In genomic region chr5:112981931-112982330, GRCm38 (mm10) we compare ENCODE assay signal across 29 mouse cellular contexts. TPM values are rescaled to one million over a fixed set of nuclear protein-coding genes. Genes with fewer than 3 reads are reported as not detected.
A peak's percentile ranks its signal among the peaks of the same experiment; 100 is the strongest.
DNase-seq lines count a peak whose midpoint lies in the region; ATAC-seq and TF ChIP-seq lines count a peak whose summit lies in the region.
"Had no signal": no experiment of that assay in that cellular context is flagged by ENCODE, and none has a peak within 500 bp of the region (broad histone marks: within the 10 kb centered on the region; RNA-seq: fewer than 3 reads in every experiment).

No protein-coding gene starts in this region.

- H3K27ac ChIP-seq in hindbrain, embryonic 10.5 days, result peak overlapping the region; percentile 56; the same call in 1 of the 2 replicates
- no peak overlapping the region for H3K27ac ChIP-seq in hindbrain, embryonic 14.5 days
- H3K27ac ChIP-seq in heart, adult 2 months, result no peak overlapping the region
- H3K27ac ChIP-seq: embryonic facial prominence, embryonic 13.5 days; forebrain, embryonic 12.5 days; heart, embryonic 13.5 days; hindbrain, embryonic 12.5 days; limb, embryonic 15.5 days; liver, embryonic 14.5 days; midbrain, embryonic 15.5 days; neural tube, embryonic 13.5 days had no signal

- TF ChIP-seq POLR2A in heart, adult 2 months (IDR thresholded peaks at IDR 0.05; ENCODE audit: insufficient read depth, low read depth, low read length), result no peak

- peaks cover 34% of the 10 kb centered on the region for H3K4me1 ChIP-seq in hindbrain, embryonic 10.5 days (replicated peaks)
- H3K4me1 ChIP-seq in hindbrain, embryonic 14.5 days (replicated peaks; ENCODE audit: control insufficient read depth, insufficient read depth, low read length), result no peaks in the 10 kb centered on the region
- no peaks in the 10 kb centered on the region for H3K4me1 ChIP-seq in heart, adult 2 months (ENCODE audit: control insufficient read depth, insufficient read depth, low read length)
- H3K4me1 ChIP-seq: limb, embryonic 15.5 days; megakaryocyte, embryonic 14.5 days; midbrain, embryonic 15.5 days; neural tube, embryonic 13.5 days had no signal

- H3K9ac ChIP-seq in hindbrain, embryonic 14.5 days, result no peak overlapping the region
- H3K9ac ChIP-seq in heart, adult 2 months (ENCODE audit: low read depth, low read length), result no peak overlapping the region
- H3K9ac ChIP-seq: embryonic facial prominence, embryonic 13.5 days; forebrain, embryonic 12.5 days; heart, embryonic 13.5 days; hindbrain, embryonic 12.5 days; limb, embryonic 15.5 days; liver, embryonic 14.5 days; lung, embryonic 14.5 days; midbrain, embryonic 15.5 days; neural tube, embryonic 13.5 days had no signal

- intact Hi-C loops in heart, adult 2 months (cut with DNase I), result no loop called here

- H3K4me2 ChIP-seq in hindbrain, embryonic 14.5 days (replicated peaks), result no peak overlapping the region
- H3K4me2 ChIP-seq: embryonic facial prominence, embryonic 13.5 days; forebrain, embryonic 12.5 days; heart, embryonic 13.5 days; hindbrain, embryonic 12.5 days; limb, embryonic 15.5 days; lung, embryonic 14.5 days; midbrain, embryonic 15.5 days; neural tube, embryonic 13.5 days had no signal

- no peak for TF ChIP-seq EP300 in heart, adult 2 months (IDR thresholded peaks at IDR 0.05; ENCODE audit: insufficient read depth, low read depth, low read length)

- no peak for ATAC-seq in hindbrain, embryonic 14.5 days (ENCODE audit: low FRiP score)
- ATAC-seq: midbrain, embryonic 15.5 days had no signal

- no peaks in the 10 kb centered on the region for H3K36me3 ChIP-seq in hindbrain, embryonic 10.5 days
- no peaks in the 10 kb centered on the region for H3K36me3 ChIP-seq in hindbrain, embryonic 14.5 days (replicated peaks; ENCODE audit: control insufficient read depth, insufficient read depth)
- H3K36me3 ChIP-seq in heart, adult 2 months (ENCODE audit: control insufficient read depth, insufficient read depth, low read length), result no peaks in the 10 kb centered on the region
- H3K36me3 ChIP-seq: embryonic facial prominence, embryonic 13.5 days; forebrain, embryonic 12.5 days; hindbrain, embryonic 12.5 days; limb, embryonic 15.5 days; midbrain, embryonic 15.5 days; neural tube, embryonic 13.5 days had no signal

- H3K79me2 ChIP-seq in heart, adult 2 months (replicated peaks; ENCODE audit: control insufficient read depth, insufficient read depth, low read length), result no peaks in the 10 kb centered on the region

- H3K27me3 ChIP-seq in hindbrain, embryonic 10.5 days (ENCODE audit: insufficient read depth, poor library complexity, severe bottlenecking), result peaks cover 5% of the 10 kb centered on the region; the same call in 1 of the 2 replicates
- no peaks in the 10 kb centered on the region for H3K27me3 ChIP-seq in hindbrain, embryonic 14.5 days (ENCODE audit: control insufficient read depth, insufficient read depth, low read length)
- no peaks in the 10 kb centered on the region for H3K27me3 ChIP-seq in heart, adult 2 months (ENCODE audit: control insufficient read depth, insufficient read depth, low read length)
- H3K27me3 ChIP-seq: embryonic facial prominence, embryonic 13.5 days; forebrain, embryonic 12.5 days; heart, embryonic 13.5 days; hindbrain, embryonic 12.5 days; limb, embryonic 15.5 days; midbrain, embryonic 15.5 days; neural tube, embryonic 13.5 days had no signal

- no peak for DNase-seq in hindbrain, embryonic 10.5 days (ENCODE audit: low spot score)
- DNase-seq in hindbrain, embryonic 14.5 days (ENCODE audit: low spot score), result no peak
- DNase-seq in kidney, postnatal 25 days, result peak; percentile 46 to 56
- no peak for DNase-seq in kidney, adult 18-20 months
- DNase-seq in adrenal gland, adult 8-10 months, result peak; percentile 19
- DNase-seq in heart, adult 2 months, result no peak
- no peak for DNase-seq in left cerebral cortex, adult 8-10 months (ENCODE audit: low spot score in 2 of 2)
- DNase-seq: cerebellum, adult 9-10 months; gastrocnemius, postnatal 25 days; heart, adult 18-20 months; heart, postnatal 14 days; layer of hippocampus, adult 9-11 months; left cerebral cortex, postnatal 4 days; lung, embryonic 14.5 days; right cerebral cortex, postnatal 25 days; spleen, adult 18-20 months had no signal

- WGBS in hindbrain, embryonic 10.5 days, result 40% methylated on average over 6 of the region's 6 CpGs
- WGBS in hindbrain, embryonic 14.5 days, result 49% methylated on average over 6 of the region's 6 CpGs
- WGBS in heart, adult 2 months, result 84% methylated on average over 6 of the region's 6 CpGs

- no peaks in the 10 kb centered on the region for H3K9me3 ChIP-seq in hindbrain, embryonic 10.5 days
- H3K9me3 ChIP-seq in hindbrain, embryonic 14.5 days (ENCODE audit: control insufficient read depth, low read length), result no peaks in the 10 kb centered on the region
- H3K9me3 ChIP-seq: embryonic facial prominence, embryonic 13.5 days; forebrain, embryonic 12.5 days; heart, embryonic 13.5 days; hindbrain, embryonic 12.5 days; limb, embryonic 15.5 days; midbrain, embryonic 15.5 days had no signal

- H3K4me3 ChIP-seq in hindbrain, embryonic 10.5 days, result no peak overlapping the region
- no peak overlapping the region for H3K4me3 ChIP-seq in hindbrain, embryonic 14.5 days (replicated peaks; ENCODE audit: low read length)
- no peak overlapping the region for H3K4me3 ChIP-seq in heart, adult 2 months
- H3K4me3 ChIP-seq: embryonic facial prominence, embryonic 13.5 days; erythroblast, embryonic 14.5 days; forebrain, embryonic 12.5 days; heart, embryonic 13.5 days; hindbrain, embryonic 12.5 days; limb, embryonic 15.5 days; midbrain, embryonic 15.5 days; myocyte; neural tube, embryonic 13.5 days had no signal

- no peak for TF ChIP-seq CTCF in heart, adult 2 months (IDR thresholded peaks at IDR 0.05)

RNA-seq across cellular contexts. Expression of gene Grk3, which starts 33.7 kb away (rescaled TPM):
- polyA plus RNA-seq in hindbrain, embryonic 10.5 days (2016; fragmentation: Nextera tagmentation; extraction: Ambion mirVana), result 6.0 and 6.6 TPM in 2 replicates
- 18.5 and 21.2 TPM in 2 replicates for polyA plus RNA-seq in hindbrain, embryonic 14.5 days (2014; fragmentation: Nextera tagmentation; extraction: Ambion mirVana)
- 10 to 100 TPM; 12.4 to 24.3 (median 16.8) TPM for total RNA-seq in adrenal gland, adult 8-10 months (2022)
- total RNA-seq in heart, adult 2 months (2021), result 1 to 10 TPM; 4.9 to 5.2 TPM
- 8.4 and 16.0 TPM in 2 replicates for polyA plus RNA-seq in heart, adult 2 months (2012; rRNA removed)
- 10 to 100 TPM; 72.3 to 87.3 (median 75.4) TPM for total RNA-seq in left cerebral cortex, adult 8-10 months (2022)
- total RNA-seq: MEL had no signal
- polyA plus RNA-seq: C2C12, myocyte had no signal

Comparison
In these comparisons a context has a peak if more than half of its experiments do, and no peak if none do; other contexts are left out.
1. DNase-seq: peak in kidney, postnatal 25 days (2 of 2) and adrenal gland, adult 8-10 months (single experiment); none in hindbrain, embryonic 10.5 days (single experiment), hindbrain, embryonic 14.5 days (single experiment), kidney, adult 18-20 months (single experiment), heart, adult 2 months (0 of 2) and left cerebral cortex, adult 8-10 months (0 of 2).